Mouse (Mus musculus): ENCODE data around the gene Abcc9.

Abcc9 gene

GRCm38 (mm10) chr6:142548377-142548776 lies 153.7 kb downstream of the Abcc9 start:
- no peak for DNase-seq (ENCODE audit: low read depth, low spot score)

GRCm38 (mm10) chr6:142545132-142545531 lies 157.0 kb downstream of the Abcc9 start:
- DNase-seq (ENCODE audit: low read depth, low spot score), result no peak

GRCm38 (mm10) chr6:142543648-142544047 lies 158.5 kb downstream of the Abcc9 start:
- no peak for DNase-seq (ENCODE audit: low read depth, low spot score)

GRCm38 (mm10) chr6:142542800-142543175 lies 159.3 kb downstream of the Abcc9 start:
- no peak for DNase-seq (ENCODE audit: low read depth, low spot score)

GRCm38 (mm10) chr6:142542082-142542799 lies 159.9 kb downstream of the Abcc9 start:
- no peak for DNase-seq (ENCODE audit: low read depth, low spot score)

GRCm38 (mm10) chr6:142540561-142541160 lies 161.5 kb downstream of the Abcc9 start:
- no peak for DNase-seq (ENCODE audit: low read depth, low spot score)

GRCm38 (mm10) chr6:142540131-142540530 lies 162.0 kb downstream of the Abcc9 start:
- no peak for DNase-seq (ENCODE audit: low read depth, low spot score)

GRCm38 (mm10) chr6:142538503-142538902 lies 163.6 kb downstream of the Abcc9 start:
- no peak for DNase-seq (ENCODE audit: low read depth, low spot score)
